Mouse (Mus musculus): ENCODE results near the gene Wwox.

The Wwox gene

DNA sequence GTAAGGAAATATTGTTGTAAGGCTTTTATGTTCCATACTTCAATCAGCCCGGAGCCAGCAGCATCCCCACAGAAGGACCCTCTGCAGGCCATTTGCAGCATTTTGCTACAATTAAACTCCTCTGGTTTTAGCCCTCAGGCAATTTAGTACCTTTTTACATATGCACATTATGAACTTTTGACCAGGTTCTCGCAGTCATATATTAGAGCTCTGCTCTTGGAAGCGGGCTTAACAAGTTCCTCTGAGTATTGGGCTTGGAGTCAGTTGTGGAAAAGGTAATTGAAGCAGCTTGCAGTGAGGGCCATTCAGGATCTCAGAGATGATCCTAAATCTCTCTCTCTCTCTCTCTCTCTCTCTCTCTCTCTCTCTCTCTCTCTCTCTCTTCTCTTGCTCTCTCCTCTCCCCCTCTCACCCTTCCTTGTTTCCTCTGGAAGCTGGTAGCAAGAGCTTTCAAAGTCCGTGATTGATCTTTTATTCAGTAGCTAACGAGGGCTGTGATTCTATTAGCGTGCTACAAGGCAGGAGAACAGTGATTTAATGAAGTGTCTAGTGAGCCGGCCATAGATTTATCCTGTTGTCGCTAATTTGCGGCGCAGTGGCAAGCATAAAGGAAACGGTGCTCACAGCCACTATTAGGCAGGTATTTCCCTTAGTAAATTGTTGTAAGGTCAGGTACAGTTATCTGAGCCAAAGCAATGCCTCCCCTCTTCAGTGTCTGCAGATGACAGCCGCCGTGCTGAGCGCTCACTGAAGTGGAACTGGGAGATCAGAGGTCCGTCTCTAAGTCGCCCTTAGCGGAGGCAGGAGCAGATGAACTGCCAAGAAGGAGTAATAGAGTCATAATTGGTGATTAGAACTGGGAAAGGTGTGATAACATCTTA, 292.0 kb downstream of the Wwox start:
- DNase-seq (ENCODE audit: low read depth, low spot score) = no peak

DNA sequence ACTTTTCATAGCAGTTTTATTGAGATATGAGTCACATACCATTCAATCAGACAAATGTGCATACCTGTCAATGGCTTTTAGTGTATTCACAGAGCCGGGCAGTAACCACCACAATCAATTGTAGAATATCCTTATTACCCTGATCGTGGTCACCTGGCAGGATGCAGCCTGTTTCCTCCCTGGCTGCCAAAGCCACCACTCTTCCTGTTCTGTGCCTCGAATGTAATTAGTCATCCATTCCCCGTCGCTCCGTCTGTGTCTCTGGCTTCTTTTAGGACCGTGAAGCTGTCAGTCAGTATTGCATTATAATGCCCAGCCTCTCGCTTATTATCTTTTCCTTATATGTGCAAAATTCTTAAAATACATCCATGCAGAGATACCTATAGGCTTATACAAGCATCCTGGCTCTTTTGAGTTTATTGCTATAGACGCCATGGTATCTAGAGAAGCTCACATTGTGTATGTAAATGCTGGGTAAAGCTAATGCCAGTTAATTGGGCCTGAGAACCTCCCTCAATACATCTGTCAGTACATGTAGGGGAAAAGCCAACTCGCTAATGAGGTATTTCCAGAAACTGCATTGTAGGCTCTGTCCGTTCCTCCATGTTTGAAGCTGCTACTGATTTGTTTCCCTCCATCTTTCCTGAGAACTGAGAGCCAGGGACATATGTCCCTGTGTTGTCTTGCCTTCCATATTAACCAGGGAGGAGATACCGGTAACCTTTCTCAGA, 303.9 kb downstream of the Wwox start:
- DNase-seq (ENCODE audit: low read depth, low spot score) = no peak

DNA sequence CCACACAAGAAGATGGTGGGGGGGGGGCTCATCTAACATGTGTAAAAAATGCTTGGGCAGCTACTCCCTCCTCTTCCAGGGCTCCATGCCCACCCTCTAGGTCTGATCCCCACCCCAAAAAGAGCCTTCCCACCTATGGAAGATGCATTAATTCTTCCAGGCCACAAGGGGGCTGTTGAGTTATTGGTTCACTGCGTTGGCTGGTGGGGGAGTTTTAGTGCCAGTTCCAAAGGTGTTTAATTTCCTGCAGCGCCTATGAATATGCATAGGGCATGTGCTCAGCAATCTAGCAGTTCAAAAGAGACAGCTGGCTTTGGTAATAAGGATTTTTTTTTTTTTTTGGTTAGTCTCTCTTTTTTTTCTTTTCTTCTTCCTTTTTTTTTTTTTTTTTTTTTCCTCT, 306.9 kb downstream of the Wwox start:
- no peak for DNase-seq (ENCODE audit: low read depth, low spot score)

DNA sequence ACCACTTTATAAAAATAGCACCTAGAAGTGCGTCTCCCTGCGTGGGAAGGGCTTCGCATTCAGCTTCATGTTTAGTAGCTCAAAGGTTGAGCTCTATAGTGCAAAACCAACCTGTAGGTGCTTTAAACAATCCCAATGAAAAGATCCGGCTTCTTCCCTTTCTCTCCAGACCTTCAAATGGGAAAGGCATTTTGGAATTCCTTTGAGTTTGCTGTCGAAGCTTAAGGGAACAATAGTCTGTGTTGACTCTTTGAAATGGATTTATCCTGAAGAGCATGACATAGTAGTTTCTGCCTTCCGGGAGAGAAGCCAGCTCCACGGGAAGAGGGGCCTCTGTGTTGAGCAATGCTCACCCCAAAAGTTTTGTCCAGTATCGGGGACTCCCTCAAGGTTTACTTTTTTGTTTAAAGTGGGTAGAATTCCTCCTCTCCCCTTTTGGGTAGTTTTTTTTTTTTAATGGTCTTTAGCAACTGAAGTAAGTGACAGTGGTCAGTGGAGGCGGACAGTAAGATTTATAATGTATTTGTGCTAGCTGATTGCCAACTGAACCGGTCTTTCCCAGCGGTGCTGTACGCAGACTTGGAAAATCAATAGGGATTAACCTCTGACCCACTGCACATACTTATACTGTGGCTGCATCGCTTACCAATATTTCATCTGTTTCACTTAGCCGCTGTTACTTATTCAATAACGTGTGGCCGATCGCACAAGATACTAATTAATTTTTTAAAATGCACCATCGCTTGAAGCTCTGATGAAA, 312.1 kb downstream of the Wwox start:
- no peak for DNase-seq (ENCODE audit: low read depth, low spot score)

DNA sequence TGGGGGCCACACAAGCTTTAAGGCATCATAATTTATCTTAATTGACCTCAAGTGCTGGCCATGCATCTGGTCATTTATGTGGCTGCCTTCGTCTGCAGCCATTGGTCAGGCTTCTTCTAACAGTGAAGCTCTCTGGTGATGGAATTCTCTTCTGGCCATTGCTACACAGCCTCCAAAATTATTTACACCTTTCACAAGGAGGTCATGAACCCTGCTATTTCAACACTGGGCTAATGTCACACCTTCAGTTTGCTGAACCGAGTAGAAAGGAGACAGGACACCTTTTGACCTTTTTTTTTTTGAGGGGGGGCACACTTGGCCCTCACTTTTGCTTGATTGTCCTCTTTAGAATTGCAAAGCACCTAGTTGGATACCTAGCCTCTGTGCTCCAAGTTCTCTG, 320.2 kb downstream of the Wwox start:
- DNase-seq (ENCODE audit: low read depth, low spot score) = no peak

DNA sequence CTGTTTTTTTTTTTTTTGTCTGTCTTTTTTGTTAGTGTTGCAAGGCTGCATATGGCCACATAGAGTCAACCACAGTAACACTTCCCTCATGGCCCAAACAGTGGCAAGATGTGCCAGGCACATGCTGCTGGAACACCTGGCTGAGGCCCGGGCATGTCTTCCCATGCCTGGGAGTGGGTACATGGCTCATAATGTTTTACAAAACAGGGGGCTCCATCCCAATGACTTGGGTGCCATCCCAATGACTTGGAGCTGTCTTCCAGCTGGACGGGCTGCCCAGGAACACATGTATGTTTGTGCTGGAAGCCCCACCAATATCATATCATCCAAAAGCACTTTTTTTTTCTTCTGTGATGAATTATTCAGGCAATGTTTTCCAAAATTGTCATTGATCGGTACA, 329.1 kb downstream of the Wwox start:
- DNase-seq (ENCODE audit: low read depth, low spot score) = no peak

DNA sequence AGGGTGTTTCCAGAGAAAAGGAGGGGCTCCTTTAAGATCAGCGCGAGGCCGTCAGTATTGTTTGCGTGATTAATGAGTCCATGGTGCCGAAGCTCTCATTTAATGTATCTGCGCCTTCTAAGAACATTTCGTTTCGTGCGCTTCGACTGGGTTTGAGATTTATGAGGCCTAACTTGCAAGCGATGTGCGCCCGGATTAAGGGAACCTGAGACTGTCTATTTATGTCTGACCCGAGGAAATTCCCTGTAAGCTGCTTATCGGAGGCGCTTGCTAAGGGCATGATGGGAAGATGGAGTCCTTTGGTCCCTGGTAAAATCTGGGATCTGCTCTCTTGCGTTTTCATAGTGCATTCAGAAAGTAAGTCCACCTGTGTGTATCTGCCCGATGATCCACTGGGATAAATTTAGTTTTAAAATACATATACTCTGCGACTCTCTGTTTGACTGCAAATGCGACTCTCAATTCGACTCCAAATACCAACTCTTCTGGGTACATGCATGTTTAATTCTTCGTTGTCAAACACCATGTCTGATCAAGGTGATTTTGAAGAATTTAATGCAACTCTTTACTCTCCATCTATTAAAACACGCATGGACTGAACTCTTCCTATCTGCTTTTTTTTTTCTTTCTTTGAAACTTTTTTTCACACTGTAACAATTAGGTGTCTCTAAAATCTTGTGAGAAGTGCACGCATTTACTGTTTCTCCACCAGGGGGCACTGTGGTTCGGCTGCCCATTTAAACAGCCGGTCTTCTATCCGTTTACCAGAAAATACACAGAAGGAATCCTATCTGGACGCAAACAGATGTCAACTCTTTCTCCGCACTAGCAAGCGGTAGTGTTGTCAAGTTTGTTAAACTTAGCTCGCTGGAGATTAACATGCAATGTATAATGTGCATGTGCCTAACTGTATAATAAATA, 331.7 kb downstream of the Wwox start:
- DNase-seq (ENCODE audit: low read depth, low spot score) = peak; percentile 32

DNA sequence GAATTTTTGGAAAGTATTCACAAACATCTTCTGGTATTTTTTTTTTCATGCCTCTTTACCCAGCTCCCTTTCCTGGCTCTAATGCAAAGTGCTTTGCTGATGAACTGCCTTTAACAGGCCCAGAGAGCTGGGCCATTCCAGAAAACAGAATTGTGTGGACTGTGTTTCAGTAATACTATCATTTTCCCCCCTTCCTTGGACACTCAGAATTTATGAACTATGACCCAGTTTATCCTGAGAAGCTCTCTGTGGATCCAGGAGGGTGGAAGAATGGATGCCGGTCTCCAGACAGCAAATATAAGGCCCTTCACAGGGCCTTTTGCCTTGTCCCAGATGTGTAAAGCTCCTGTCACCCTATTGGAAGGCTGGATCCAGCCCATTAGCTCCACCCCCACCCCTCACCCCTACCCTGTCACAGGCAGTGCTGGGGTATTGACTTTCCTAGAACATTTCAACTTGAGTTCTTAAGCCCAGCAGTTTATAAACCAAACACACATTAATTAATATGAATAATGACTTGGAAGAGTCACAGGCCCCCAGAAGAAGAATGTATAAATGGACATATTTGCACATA, 332.9 kb downstream of the Wwox start:
- DNase-seq (ENCODE audit: low read depth, low spot score) = no peak

DNA sequence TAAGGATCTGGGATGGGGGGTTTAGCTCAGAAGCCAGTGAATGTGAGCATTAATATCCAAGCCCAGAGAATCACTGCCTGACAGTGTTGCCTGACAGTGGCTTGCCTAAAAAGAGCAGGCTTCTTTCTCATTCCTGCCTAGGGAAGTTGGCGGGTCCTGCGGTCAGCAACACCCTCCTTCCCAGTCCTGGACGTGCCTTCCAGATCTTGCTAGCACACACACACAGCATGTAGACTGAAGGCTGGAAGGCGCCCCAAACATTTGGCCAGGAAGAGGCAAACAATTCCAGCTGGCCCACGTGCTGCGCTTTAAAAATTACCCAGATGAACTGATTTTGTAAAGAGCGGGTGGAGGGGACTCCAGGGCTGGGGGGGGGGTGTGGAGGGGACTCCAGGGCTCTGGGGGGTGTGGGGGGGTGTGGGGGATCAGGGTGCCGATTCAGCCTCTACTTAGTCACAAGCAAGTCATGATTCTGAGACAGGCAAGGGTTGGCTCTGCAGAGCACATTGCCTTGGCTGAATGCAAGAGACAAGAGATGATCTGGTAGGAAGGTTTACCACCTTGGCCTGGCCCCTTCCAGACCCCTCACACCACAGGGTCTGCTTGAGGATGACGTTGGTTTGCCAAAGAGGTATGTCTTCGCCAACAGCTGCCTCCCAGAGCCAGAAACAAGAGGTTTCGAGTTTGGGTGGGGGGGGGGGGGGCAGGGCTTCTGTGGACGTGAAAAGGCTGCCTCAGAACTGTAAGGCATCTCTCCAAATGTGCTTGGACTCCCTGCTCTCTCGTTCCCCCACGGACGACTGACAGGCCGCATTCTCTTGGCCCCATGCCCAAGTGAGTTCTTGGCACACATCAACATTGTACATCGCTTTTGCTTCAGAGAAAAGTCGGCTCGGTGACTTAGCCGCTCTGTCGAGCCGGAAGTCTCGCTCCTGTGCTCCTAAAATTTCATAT, 334.3 kb downstream of the Wwox start:
- no peak for DNase-seq (ENCODE audit: low read depth, low spot score)

DNA sequence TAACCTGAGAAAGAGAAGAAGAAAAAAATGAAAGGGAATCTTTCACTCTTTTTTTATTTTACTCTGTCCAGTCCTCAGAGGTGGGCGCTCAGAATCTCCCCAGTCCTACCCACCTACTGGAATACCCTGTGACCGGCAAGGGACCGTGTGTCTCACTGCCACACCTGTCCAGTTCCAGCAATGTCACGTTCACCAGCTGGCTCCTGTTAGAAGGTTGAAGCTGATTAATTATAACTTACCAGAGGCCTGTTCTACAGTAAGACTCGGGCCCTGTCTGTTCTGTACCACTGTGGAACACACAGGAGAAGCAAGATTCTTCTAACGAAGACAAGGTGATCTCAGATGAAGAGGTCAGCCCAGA, 334.9 kb downstream of the Wwox start:
- no peak for DNase-seq (ENCODE audit: low read depth, low spot score)

DNA sequence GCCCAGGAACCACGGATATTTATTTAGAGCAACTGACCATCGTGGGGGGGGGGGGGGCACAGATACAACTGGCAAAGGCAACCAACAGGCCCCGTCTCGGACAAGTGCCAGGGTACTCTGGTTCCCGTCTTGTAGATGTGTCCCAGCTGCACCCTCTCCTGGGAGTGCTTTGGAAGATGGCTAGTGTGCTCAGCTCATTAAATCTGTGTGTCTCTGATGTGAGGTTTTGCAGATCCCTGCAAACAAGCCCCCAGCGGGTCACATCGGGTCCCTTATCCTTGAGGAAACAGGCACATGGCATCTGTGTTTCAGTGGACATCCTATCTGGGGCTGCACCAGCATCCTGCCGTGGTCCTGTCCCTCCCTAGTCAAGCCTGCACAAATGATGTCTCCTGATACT, 336.1 kb downstream of the Wwox start:
- no peak for DNase-seq (ENCODE audit: low read depth, low spot score)

DNA sequence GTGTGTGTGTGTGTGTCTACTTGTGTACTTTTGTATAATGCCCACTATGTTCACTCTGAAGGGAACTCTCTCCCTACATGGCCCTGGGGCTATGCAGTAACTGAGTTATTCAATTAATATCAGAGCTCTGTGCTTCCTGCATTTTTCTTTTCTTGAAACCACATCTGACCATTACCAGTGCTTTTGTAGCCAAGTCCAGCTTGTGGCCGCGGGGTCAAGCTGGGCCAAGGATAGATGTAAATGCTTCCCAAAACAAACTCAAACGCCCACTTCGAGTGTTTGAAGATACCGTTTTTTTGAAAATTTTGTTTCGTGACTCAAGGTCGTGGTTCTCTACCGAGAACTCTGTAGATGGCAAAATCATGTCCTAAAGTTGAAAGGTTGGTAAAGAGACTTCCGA, 337.2 kb downstream of the Wwox start:
- DNase-seq (ENCODE audit: low read depth, low spot score) = no peak

DNA sequence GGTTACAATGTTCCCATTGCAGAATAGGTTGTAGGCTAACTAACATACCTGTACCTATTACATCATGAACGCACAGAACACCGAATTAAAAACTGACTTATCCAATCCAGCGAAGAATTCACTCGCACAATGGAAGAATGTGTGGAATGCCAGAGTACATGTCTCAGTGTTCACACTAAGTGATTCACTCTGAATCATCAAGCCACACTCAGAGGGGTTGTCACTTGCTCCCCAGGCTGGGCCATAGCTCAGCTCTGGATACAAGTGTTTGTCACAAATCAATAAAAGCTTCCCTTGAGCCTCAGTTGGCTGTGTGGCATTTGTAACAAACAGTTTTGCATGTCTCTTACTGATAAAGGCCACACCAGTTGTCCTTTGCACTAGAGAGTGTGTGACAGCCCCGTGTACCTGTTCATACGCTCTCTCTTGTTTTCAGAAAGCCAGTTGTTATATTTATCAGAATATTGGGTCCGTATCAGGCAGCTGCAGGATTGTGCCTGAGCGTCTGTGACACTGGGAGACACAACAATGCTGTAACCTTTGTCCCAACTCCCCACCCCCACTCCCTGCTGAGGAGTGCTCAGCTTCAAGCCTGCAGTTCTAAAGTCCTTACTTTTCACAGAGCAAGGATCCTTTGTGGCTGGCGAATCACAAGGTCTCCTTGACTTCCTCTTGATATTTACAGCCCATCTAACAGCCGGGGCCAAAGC, 338.0 kb downstream of the Wwox start:
- no peak for DNase-seq (ENCODE audit: low read depth, low spot score)

DNA sequence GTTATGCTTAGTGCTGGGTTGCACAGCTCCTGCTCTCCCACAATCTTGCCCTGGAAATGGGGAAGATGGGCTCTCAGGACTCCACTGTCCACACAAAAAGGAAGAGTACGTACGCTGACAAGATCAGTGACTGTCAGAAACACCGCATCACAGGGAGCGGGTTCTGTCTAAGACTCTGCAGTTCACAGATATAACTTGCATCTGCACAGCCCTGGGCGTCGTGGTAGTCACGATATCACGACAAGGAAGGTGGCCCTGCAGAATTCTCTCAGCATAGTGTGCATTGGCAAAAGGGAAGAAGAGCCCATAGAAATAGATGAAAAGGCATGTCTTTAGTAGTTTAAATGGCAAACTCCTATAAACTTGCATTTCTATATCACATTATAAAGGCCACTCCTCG, 339.5 kb downstream of the Wwox start:
- DNase-seq (ENCODE audit: low read depth, low spot score) = no peak

DNA sequence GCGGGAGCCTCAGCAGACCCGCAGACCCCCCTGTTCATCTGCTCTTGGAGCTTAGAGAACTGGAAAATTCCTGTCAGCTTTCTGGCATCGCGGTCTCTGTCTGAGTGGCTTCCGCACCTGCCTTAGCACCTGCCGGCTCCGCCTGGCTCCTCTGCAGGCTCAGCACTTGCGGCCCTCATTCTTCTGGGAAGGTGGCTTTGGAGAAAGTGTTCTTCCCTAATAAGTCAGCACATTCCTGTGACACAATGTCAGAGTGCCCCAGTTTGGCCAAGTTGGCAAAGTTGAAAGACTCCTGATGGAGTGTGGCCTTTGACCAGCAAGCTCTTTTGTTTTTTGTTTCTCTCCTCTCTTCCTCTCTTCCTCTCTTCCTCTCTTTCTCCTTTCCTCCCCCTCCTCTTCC, 343.9 kb downstream of the Wwox start:
- DNase-seq (ENCODE audit: low read depth, low spot score) = no peak

DNA sequence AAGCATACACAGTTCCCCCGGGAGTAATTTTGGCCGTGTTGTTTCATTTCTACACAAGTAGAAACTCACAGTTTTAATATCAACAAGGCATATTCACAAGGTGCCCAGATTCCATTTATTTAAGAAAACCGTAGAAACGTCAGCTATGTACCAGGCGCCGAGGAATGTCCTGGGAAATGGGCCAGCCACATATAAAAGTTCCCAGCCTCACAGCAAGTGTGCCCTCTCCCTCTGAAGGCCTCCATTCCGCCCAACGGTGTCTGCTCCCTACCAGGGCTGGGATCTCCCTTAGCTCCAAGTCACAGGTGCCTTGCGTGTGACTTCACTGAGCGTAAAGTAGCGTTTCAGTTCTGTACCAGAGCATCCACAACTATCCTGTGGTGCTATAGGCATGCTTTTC, 346.4 kb downstream of the Wwox start:
- DNase-seq (ENCODE audit: low read depth, low spot score) = no peak

DNA sequence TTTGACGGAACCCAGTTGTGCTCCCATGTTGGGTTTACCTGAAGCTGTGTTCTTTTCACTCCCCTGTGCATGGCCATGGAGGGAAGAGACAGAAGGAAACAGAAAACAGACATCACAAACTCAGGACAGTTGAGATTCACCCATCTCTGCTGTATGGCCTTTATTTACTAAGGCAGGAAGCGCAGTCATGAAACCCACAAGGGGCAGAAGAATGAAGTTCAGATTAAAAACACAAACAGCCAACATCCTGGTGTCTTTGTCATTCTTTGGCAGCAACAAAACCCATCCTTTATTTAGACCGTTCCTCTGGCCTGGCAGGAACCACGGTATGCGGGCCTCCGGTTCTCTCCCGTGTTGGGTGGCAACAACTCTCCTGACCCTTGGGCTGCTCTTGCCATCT, 350.2 kb downstream of the Wwox start:
- DNase-seq (ENCODE audit: low read depth, low spot score) = no peak

DNA sequence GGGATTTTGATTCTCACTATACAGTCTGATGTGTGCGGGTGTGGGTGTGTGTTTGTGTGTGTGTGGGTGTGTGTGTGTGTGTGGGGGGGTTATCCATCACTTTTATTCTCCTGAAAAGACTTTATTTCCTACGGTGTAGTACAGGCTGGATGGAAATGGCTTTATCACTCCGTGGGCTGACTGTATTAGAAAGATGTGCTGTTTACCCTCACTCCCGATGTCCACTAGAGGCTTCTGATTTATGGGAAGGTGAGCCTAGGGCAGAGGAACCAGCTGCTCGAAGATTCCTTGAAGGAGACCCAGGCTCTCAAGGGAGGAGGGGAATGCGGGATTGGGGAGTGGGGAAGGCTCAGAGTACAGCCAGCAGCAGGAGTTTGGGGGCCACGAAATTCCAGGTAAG, 351.3 kb downstream of the Wwox start:
- no peak for DNase-seq (ENCODE audit: low read depth, low spot score)

DNA sequence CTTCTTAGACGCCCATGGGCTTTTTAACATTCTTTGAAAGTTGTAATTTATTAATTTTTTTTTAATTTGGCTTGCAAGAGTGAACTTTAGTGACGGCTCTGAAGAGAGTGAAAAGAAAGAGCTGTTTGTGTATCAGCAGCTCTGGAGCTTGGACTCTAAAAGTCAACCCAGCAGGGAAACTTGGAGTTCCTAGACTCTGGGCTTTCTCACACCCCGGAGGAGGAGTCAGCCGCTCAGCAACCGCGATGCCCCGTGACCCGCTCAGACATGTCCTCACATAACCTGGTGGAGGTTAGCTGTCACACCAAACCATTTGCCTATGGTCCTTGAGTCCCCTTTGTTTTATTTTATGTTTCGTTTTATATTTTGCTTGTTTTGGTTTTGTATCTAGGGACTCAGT, 354.2 kb downstream of the Wwox start:
- no peak for DNase-seq (ENCODE audit: low read depth, low spot score)

Measured in c-Kit-negative CD71-positive TER-119-positive erythroid progenitor cells, embryonic 14.5 days (primary cell).